Mouse (Mus musculus): ENCODE data around the gene Prune2.

Gene Prune2

GRCm38 (mm10) chr19:17264481-17265196 lies 308.7 kb downstream of the Prune2 start:
- no peak for DNase-seq

DNA sequence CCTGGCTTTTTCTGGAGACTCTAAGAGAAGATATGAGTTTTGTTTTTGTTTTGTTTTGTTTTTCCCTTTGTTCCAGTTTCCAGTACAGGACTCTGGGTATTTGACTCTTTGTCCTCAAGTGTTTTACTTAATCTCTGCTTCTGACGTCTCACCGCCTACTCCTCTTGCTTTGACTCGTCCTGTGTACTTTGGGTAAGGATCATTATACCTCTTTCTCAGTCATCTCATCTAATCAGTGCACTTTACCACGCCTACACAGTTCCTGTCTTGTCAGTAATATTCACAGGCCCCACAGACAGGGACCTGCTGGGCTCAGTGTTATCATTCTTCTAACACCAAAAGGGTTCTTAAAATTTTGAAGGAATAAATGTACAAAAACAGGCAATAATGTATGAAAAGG lies 312.8 kb downstream of the Prune2 start:
- no peak for DNase-seq

DNA sequence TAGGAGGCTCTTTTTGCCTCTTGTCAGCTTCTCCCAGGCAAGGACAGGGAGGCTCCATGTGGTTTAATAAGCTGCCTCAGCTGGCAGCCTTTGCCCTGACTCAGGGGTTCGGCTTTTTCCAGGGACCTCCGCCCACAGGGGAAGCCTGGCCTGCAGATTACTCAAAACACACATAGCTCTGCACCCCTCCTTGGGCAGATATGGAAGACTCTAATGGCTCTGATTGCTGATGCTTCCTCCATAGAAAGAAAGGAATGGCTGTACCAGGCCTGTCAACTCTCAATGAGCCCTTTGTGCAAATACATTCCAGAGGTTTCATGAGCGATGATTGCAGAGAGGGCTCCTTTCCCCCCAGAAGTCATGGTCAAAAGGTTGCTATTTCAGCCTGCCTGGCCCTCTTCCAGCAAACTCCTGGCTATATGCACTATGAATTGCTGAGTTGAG lies 315.3 kb downstream of the Prune2 start:
- no peak for DNase-seq

DNA sequence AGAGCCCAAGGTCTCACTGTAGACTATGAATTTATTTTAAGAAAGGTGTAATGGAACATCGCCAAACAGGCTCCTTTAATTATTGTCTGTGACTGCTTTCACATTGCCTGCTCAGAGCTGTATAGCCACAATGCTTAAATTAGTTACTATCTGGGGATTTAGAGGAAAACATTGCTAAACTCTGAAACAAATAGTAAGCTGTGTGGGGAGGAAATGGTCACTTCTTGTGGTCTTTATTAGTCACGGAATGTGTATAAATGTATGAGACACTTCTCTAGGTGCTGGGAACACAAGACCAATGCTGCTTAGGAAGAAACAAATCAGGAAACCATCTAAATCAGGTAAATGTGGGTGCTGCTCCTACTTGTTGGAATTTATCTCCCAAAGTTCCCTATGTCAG lies 317.1 kb downstream of the Prune2 start:
- DNase-seq: no peak
